Mouse (Mus musculus) midbrain, embryonic 15.5 days (tissue): ENCODE data around the gene Cav2. TPM values are rescaled to one million over a fixed set of nuclear protein-coding genes. Genes with fewer than 3 reads are reported as not detected.
A peak's percentile ranks its signal among the peaks of the same experiment; 100 is the strongest.

ENCODE experiments used
- ATAC-seq: fragments of 200-750 bp; cut with Nextera tagmentation; replicated peaks from 2 replicates; pipeline ENCODE4 v1.8.0; 2017; ENCODE audit warnings: moderate TSS enrichment
- H3K27ac ChIP-seq: fragments of 300-500 bp; sonication (generic); 2 replicates; pipeline ENCODE4 v1.5.1; 2015; ENCODE audit warnings: mild to moderate bottlenecking, inconsistent platforms
- H3K27me3 ChIP-seq: fragments of 300-500 bp; sonication (generic); replicated peaks from 2 replicates; pipeline ENCODE4 v1.6.1; 2015; ENCODE audit warnings: inconsistent platforms
- H3K36me3 ChIP-seq: fragments of 300-500 bp; sonication (generic); replicated peaks from 2 replicates; pipeline ENCODE4 v1.6.1; 2015; ENCODE audit warnings: inconsistent platforms
- H3K4me1 ChIP-seq: fragments of 300-500 bp; sonication (generic); 2 replicates; pipeline ENCODE4 v1.6.1; 2015; ENCODE audit warnings: inconsistent platforms
- H3K4me2 ChIP-seq: fragments of 300-500 bp; sonication (generic); 2 replicates; pipeline ENCODE4 v1.6.1; 2015; ENCODE audit warnings: inconsistent platforms, mild to moderate bottlenecking, moderate library complexity
- H3K4me3 ChIP-seq: fragments of 300-500 bp; sonication (generic); 2 replicates; pipeline ENCODE4 v1.5.1; 2015; ENCODE audit warnings: mild to moderate bottlenecking, inconsistent platforms
- H3K9ac ChIP-seq: fragments of 300-500 bp; sonication (generic); 2 replicates; pipeline ENCODE4 v1.6.1; 2015; ENCODE audit warnings: mild to moderate bottlenecking, inconsistent platforms
- H3K9me3 ChIP-seq: fragments of 300-500 bp; sonication (generic); 2 replicates; pipeline ENCODE4 v1.6.1; 2016; ENCODE audit warnings: inconsistent platforms
- WGBS: fragments of 180-500 bp; shearing (Covaris S2); methylation state at CpG from one replicate; pipeline ENCODE4 v1.1.7; 2015; ENCODE audit warnings: mixed read lengths; 5-methylcytosine and 5-hydroxymethylcytosine counted together
- polyA plus RNA-seq: library from polyadenylated mRNA; unstranded; fragments of >200 nt; fragmentation: Nextera tagmentation; extraction: Ambion mirVana; gene quantifications from 2 replicates; pipeline ENCODE4 v1.2.1, GENCODE M21; 2015

Gene Cav2
- polyA plus RNA-seq, result 12.0 and 13.4 TPM in 2 replicates

DNA sequence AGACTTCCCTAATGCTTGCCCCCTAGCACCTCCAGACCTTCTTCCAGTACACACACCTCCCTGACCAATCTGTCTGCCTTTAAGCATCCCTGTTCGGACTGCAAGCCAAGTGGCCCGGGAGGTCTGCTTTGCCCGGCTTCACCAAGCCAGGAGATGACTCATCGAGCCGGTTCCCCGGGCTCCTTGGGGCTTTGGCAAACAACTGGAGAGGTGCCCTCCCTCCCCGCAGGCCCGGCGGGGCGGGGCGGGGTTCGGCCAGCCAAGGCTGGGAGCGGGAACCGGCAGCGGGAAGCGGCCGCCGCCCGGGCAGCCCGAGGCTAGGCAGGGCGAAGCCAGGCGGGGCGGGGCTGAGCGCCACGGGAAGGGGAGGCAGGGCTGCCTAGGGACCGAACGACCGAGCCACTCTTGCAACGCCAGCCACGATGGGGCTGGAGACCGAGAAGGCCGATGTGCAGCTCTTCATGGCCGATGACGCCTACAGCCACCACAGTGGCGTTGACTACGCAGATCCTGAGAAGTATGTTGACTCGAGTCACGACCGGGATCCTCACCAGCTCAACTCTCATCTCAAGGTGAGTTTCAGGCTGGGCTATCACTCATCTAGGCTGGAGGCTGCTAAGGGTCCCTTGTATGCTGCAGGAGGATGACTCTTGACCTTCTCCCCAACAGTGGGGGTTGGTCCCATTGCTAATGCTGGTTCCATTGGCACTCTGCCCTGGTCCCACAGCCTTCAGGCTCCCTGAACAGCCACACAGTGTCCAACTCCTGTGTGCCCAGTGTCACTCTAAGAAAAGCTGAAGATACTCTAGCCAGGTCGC, at the start of gene Cav2:
Cav2 (plus strand) TSS at position 247 of the 818 bp plus-strand sequence.
- peak within 1 kb of the TSS; percentile 17; the same call in 1 of the 2 replicates for H3K27ac ChIP-seq
- peak within 1 kb of the TSS; percentile 95 for H3K4me2 ChIP-seq
- peak within 1 kb of the TSS; percentile 63 for H3K4me3 ChIP-seq

GRCm38 (mm10) chr6:17239693-17240092, 41.3 kb upstream of the Cav2 start:
- ATAC-seq, result no peak
- WGBS, result 95% methylated on average over 1 of the region's 1 CpGs
- H3K4me1 ChIP-seq, result no peaks in the 10 kb centered on the region

More for the DNA sequence above, at the start of gene Cav2:
- H3K36me3 ChIP-seq, result no peaks in the 10 kb centered on the region
- H3K9ac ChIP-seq, result peak within 1 kb of the TSS; percentile 53
- peaks cover 6% of the 10 kb centered on the region; the same call in 1 of the 2 replicates for H3K4me1 ChIP-seq
- WGBS, result 2% methylated on average over 40 of the region's 40 CpGs
- peaks cover 5% of the 10 kb centered on the region; the same call in 1 of the 2 replicates for H3K27me3 ChIP-seq
- no peaks in the 10 kb centered on the region for H3K9me3 ChIP-seq
- ATAC-seq, result peak; percentile 93

GRCm38 (mm10) chr6:17241013-17241412, 40.0 kb upstream of the Cav2 start:
- Histone ChIP-seq H3K9ac (no peak overlapping the region), H3K36me3 (no peaks in the 10 kb centered on the region), H3K4me3 (no peak overlapping the region), H3K4me2 (no peak overlapping the region), H3K27ac (no peak overlapping the region), H3K27me3 (no peaks in the 10 kb centered on the region), H3K9me3 (no peaks in the 10 kb centered on the region), H3K4me1 (no peaks in the 10 kb centered on the region)
- no peak for ATAC-seq
- WGBS, result 100% methylated on average over 1 of the region's 1 CpGs

More at GRCm38 (mm10) chr6:17239693-17240092, 41.3 kb upstream of the Cav2 start:
- no peak overlapping the region for H3K9ac ChIP-seq
- no peak overlapping the region for H3K4me2 ChIP-seq
- H3K36me3 ChIP-seq, result no peaks in the 10 kb centered on the region
- H3K27ac ChIP-seq, result no peak overlapping the region
- no peaks in the 10 kb centered on the region for H3K9me3 ChIP-seq
- H3K27me3 ChIP-seq, result no peaks in the 10 kb centered on the region
- no peak overlapping the region for H3K4me3 ChIP-seq

- Histone ChIP-seq H3K9ac (no peak overlapping the region), H3K4me1 (no peaks in the 10 kb centered on the region), H3K27ac (no peak overlapping the region), H3K27me3 (no peaks in the 10 kb centered on the region), H3K9me3 (no peaks in the 10 kb centered on the region), H3K4me2 (no peak overlapping the region), H3K36me3 (no peaks in the 10 kb centered on the region), H3K4me3 (no peak overlapping the region)
- WGBS, result 98% methylated on average over 2 of the region's 2 CpGs
- ATAC-seq, result no peak
Observed at GRCm38 (mm10) chr6:17246959-17247358, 34.0 kb upstream of the Cav2 start.

GRCm38 (mm10) chr6:17247673-17248072, 33.3 kb upstream of the Cav2 start:
- no peak overlapping the region for H3K4me2 ChIP-seq
- H3K4me1 ChIP-seq, result no peaks in the 10 kb centered on the region
- no peak overlapping the region for H3K9ac ChIP-seq
- no peaks in the 10 kb centered on the region for H3K27me3 ChIP-seq
- no peak overlapping the region for H3K4me3 ChIP-seq
- H3K27ac ChIP-seq, result no peak overlapping the region
- WGBS, result 93% methylated on average over 3 of the region's 3 CpGs
- no peaks in the 10 kb centered on the region for H3K9me3 ChIP-seq
- no peaks in the 10 kb centered on the region for H3K36me3 ChIP-seq
- ATAC-seq, result no peak

- Histone ChIP-seq H3K4me1 (no peaks in the 10 kb centered on the region), H3K4me3 (no peak overlapping the region), H3K27ac (no peak overlapping the region), H3K9ac (no peak overlapping the region), H3K36me3 (no peaks in the 10 kb centered on the region), H3K4me2 (no peak overlapping the region), H3K9me3 (no peaks in the 10 kb centered on the region), H3K27me3 (no peaks in the 10 kb centered on the region)
- WGBS, result 54% methylated on average over 1 of the region's 1 CpGs
- ATAC-seq, result no peak
Observed at GRCm38 (mm10) chr6:17248241-17248640, 32.7 kb upstream of the Cav2 start.

DNA sequence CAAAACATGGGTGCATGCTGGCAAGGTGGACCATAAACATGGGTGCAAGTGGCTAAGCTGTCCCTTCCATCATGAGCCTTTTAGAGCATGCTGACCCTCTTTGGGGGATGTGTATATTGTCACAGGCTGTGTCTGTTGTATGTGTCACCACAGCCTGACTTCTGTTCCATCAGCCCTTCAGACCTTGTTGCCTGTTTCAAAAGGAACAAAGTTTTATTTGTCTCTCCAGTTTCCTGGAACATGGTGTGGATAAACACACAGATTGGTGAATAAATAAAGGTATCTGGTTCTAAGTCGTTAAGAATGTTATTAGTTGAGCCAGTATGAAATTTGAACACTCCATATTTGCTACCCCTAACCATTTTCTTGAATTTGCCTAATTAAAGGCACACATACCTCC, 29.0 kb upstream of the Cav2 start:
- 81% methylated on average over 1 of the region's 1 CpGs for WGBS
- no peak overlapping the region for H3K4me2 ChIP-seq
- no peaks in the 10 kb centered on the region for H3K36me3 ChIP-seq
- no peaks in the 10 kb centered on the region for H3K9me3 ChIP-seq
- ATAC-seq, result no peak
- H3K9ac ChIP-seq, result no peak overlapping the region
- H3K27ac ChIP-seq, result no peak overlapping the region
- no peaks in the 10 kb centered on the region for H3K4me1 ChIP-seq
- H3K27me3 ChIP-seq, result no peaks in the 10 kb centered on the region
- H3K4me3 ChIP-seq, result no peak overlapping the region

DNA sequence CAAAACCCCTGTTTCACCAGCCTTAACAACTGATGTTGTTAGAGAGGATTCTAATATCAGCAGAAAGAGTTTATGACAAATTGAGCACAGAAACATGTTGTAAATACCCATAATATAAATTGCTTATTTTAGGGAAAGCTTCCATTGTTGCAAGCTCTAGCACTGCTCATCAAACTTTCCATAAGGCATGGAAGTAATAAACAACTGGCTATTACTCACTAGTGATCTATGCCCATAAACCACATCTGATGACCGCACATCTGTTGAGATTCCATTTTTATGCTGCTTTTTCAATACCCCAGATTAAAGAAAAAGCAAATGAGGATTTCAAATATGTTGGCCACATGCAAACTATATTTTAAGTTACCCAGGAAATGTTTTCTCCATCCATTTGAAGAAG, 22.8 kb upstream of the Cav2 start:
- H3K4me3 ChIP-seq, result no peak overlapping the region
- 100% methylated on average over 1 of the region's 1 CpGs for WGBS
- no peaks in the 10 kb centered on the region for H3K27me3 ChIP-seq

DNA sequence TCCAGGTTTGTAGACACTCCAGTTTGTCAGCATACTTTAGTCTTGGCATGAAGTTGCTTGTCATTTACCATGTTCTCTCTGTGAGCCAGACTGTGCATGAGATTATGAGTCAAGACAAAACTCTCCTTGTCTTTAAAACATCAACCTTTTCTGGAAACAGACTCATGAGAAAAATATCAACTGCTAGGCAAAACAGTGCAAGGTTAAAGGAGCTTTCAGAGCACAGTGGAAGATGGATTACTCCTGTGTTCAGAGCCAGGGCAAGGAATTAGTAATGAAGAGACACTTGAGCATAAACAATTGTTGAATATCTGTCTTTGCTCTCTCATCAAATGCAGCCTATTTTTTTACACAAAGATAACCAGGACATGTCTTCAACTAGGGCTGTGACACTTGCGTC, 22.1 kb upstream of the Cav2 start:
- Histone ChIP-seq H3K27ac (no peak overlapping the region), H3K36me3 (no peaks in the 10 kb centered on the region), H3K9me3 (no peaks in the 10 kb centered on the region), H3K4me1 (no peaks in the 10 kb centered on the region), H3K4me2 (no peak overlapping the region), H3K4me3 (no peak overlapping the region), H3K9ac (no peak overlapping the region), H3K27me3 (no peaks in the 10 kb centered on the region)
- 93% methylated on average over 1 of the region's 1 CpGs for WGBS
- ATAC-seq, result no peak

More for the DNA sequence above, 22.8 kb upstream of the Cav2 start:
- H3K27ac ChIP-seq, result no peak overlapping the region
- ATAC-seq, result no peak
- H3K9me3 ChIP-seq, result no peaks in the 10 kb centered on the region
- no peaks in the 10 kb centered on the region for H3K36me3 ChIP-seq
- no peak overlapping the region for H3K9ac ChIP-seq
- no peak overlapping the region for H3K4me2 ChIP-seq
- H3K4me1 ChIP-seq, result no peaks in the 10 kb centered on the region

GRCm38 (mm10) chr6:17262786-17263185, 18.2 kb upstream of the Cav2 start:
- Histone ChIP-seq H3K4me2 (no peak overlapping the region), H3K4me1 (no peaks in the 10 kb centered on the region), H3K9me3 (no peaks in the 10 kb centered on the region), H3K27me3 (no peaks in the 10 kb centered on the region), H3K27ac (no peak overlapping the region), H3K4me3 (no peak overlapping the region), H3K36me3 (no peaks in the 10 kb centered on the region), H3K9ac (no peak overlapping the region)
- no peak for ATAC-seq
- WGBS, result 58% methylated on average over 2 of the region's 2 CpGs

- H3K4me1 ChIP-seq, result no peaks in the 10 kb centered on the region
- no peak for ATAC-seq
- no peaks in the 10 kb centered on the region for H3K27me3 ChIP-seq
- H3K9ac ChIP-seq, result no peak overlapping the region
- WGBS, result 79% methylated on average over 4 of the region's 4 CpGs
- no peak overlapping the region for H3K27ac ChIP-seq
- no peak overlapping the region for H3K4me3 ChIP-seq
- H3K9me3 ChIP-seq, result no peaks in the 10 kb centered on the region
- no peak overlapping the region for H3K4me2 ChIP-seq
- no peaks in the 10 kb centered on the region for H3K36me3 ChIP-seq
Observed at GRCm38 (mm10) chr6:17265043-17265442, 15.9 kb upstream of the Cav2 start.

- H3K27me3 ChIP-seq, result no peaks in the 10 kb centered on the region
Observed at GRCm38 (mm10) chr6:17266466-17266865, 14.5 kb upstream of the Cav2 start.

GRCm38 (mm10) chr6:17278366-17278765, 2.6 kb upstream of the Cav2 start:
- no peaks in the 10 kb centered on the region for H3K36me3 ChIP-seq
- H3K4me3 ChIP-seq, result no peak overlapping the region
- no peak overlapping the region for H3K27ac ChIP-seq
- H3K27me3 ChIP-seq, result peaks cover 5% of the 10 kb centered on the region; the same call in 1 of the 2 replicates
- ATAC-seq, result no peak
- WGBS, result 85% methylated on average over 3 of the region's 3 CpGs
- peaks cover 6% of the 10 kb centered on the region; the same call in 1 of the 2 replicates for H3K4me1 ChIP-seq
- no peak overlapping the region for H3K4me2 ChIP-seq
- H3K9me3 ChIP-seq, result no peaks in the 10 kb centered on the region
- no peak overlapping the region for H3K9ac ChIP-seq

More at GRCm38 (mm10) chr6:17266466-17266865, 14.5 kb upstream of the Cav2 start:
- H3K4me2 ChIP-seq, result no peak overlapping the region
- H3K4me3 ChIP-seq, result no peak overlapping the region
- H3K4me1 ChIP-seq, result no peaks in the 10 kb centered on the region
- 76% methylated on average over 3 of the region's 3 CpGs for WGBS
- no peak for ATAC-seq
- no peaks in the 10 kb centered on the region for H3K36me3 ChIP-seq
- H3K9me3 ChIP-seq, result no peaks in the 10 kb centered on the region
- H3K9ac ChIP-seq, result no peak overlapping the region
- no peak overlapping the region for H3K27ac ChIP-seq
